Mouse (Mus musculus) lung, postnatal 0 days (tissue): ENCODE data around the gene Phykpl.

ENCODE experiments used
- CTCF ChIP-seq: IDR thresholded peaks from 2 replicates; pipeline ENCODE4 v1.5.1; 2016; ENCODE audit warnings: antibody characterized with exemption, mild to moderate bottlenecking
- EP300 ChIP-seq: IDR thresholded peaks from 2 replicates; pipeline ENCODE4 v1.6.1; 2016; ENCODE audit warnings: antibody characterized with exemption, mild to moderate bottlenecking, control low read depth

DNA sequence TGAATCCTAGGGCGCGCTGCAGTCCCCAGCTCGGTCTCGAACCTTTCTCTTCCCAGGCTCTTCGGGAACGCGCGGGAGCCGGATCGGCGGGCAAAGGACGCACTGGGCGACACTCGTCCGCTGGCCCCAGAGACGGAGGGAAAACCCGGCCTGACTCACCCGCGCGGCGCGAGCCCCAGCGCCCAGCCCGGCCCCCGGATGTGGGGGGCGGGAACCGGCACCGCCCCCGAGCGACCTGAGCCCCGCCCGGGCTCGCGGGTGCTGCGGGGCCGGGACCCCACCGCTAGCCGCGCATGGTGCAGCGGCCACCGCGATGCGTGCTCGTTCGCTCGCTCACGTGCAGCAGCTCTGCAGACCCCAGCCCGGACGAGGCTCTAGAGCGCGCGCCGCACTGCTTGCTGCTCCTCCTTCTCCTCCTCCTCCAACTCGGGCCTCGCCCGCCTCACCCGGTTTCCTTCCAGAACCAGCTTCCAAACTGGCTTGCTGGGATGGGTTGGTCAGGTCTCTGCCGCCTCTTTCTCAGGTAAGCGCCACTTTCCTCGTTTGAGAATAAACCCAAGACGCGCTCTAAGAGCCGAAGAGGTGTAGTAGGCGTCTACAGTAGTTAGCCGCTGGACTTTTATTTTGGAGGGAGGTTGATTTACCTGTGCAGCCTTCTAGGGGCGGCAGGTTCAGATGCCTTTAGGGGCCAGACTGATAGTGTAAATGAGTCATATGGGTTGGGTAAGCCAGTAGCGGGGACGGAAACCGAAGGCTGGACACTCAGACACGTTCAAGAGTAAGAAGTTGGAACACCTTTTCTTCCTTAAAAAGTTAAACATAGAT is 66.3 kb downstream of the Phykpl start, which contains the start of the genes N4bp3 and D930048N14Rik:
- peak; percentile 20 for TF ChIP-seq CTCF
- no peak for TF ChIP-seq EP300
